Mouse (Mus musculus) olfactory bulb, adult 2 months (tissue): Measurements from ENCODE around the gene Myzap.

ENCODE experiments used
- CTCF ChIP-seq: fragments of 200-500 bp; IDR thresholded peaks from 2 replicates; pipeline ENCODE4 v1.5.1; 2012; ENCODE audit warnings: low read depth, mild to moderate bottlenecking, low read length, moderate library complexity; ENCODE audit not compliant: insufficient read depth
- POLR2A ChIP-seq: fragments of 200-500 bp; IDR thresholded peaks from 2 replicates; pipeline ENCODE4 v1.6.1; 2012; ENCODE audit warnings: mild to moderate bottlenecking, low read depth, low read length, moderate library complexity; ENCODE audit not compliant: insufficient read depth

DNA sequence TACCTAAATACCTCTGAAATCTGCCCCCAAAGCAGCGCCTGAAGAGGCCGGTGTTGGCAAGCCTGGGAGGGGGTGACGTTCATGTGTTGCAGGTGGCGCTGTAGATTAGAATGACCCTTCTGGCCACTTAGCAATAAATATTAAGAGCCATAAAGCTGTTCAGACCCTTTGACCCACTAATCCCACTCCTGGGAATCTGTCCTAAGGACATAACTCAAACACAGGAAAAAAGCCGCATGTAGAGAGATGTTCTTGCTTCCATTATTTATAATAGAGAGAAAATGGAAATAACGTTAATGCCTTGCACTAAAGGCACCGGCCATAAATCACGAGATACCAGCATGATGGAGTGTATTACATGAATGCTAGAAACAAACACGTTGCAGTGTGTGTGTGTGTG, 64.7 kb downstream of the Myzap start:
- TF ChIP-seq POLR2A (no peak), CTCF (no peak)
